Mouse (Mus musculus) gastrocnemius, postnatal 25 days (tissue): Measurements from ENCODE around the gene Suco. TPM values are rescaled to one million over a fixed set of nuclear protein-coding genes. Genes with fewer than 3 reads are reported as not detected.

Source experiments
- DNase-seq: peaks from one replicate; pipeline ENCODE4 v3.0.0; 2022
- total RNA-seq, 2 experiments: library from RNA; stranded (reverse); gene quantifications; 1 replicate in 1 of 2; 2 replicates in 1 of 2; pipeline ENCODE4 v1.2.3; 2021

Suco gene
- total RNA-seq, 2 experiments from 2014 or later: 7.6 to 8.5 TPM

DNA sequence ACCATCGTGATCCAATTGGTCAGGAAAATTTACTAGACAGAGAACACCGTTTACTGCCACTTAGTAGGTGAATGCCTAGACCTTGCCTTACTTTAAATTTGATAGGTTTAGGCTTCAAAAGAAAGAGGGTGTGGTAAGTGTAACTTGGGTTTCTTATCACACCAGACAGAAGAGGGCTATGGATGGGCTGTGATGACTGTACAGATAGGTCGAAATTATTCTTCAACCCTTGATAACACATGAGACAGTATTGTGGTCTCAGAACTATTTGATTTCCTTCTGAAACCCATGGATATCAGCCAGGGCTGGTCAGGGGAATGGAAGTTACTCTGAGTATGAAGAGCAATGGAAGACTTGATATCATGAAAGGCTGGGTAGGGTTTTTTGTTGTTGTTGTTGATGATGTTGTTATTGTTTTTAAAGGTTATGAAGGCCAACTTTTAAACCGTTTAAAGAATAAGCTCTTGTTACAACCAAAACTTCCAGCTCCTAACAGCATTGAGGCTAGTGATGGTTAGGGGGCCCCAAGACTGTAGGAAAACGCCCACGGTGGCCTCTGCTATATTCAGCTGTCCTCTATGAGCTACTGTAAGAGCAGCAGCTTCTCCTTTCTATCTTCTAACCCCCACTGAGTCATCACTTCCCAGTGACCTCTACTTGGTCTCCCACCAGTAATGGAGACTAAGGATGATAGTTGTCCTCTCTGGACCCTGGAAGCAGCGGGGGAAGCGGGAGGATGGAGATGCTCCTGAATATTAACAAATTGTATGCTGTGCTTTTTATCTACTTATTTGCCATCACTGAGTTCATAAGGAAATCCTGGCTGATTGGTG lies 84.4 kb downstream of the Suco start:
- no peak for DNase-seq

DNA sequence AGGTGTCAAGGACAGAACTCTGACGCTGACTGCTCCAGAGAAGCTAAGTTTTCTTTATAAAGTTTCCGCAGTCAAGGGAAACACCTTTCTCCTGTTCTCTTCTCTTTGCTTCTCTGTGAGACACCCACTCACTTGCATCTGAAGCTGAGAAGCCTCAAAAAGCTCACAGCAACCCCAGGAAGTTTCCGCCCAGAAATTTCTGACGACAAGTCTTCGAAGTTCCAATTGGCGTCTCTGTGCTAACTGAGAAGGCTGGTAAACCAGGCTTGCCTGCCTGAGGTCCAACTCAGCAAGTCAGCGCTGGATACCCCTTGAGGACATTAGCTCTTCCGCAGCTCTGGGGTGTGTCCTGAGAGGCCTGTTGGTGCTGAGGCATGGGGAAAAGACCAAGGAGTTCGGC lies 88.1 kb downstream of the Suco start, which contains the start of gene Fasl:
Fasl (minus strand) TSS at position 157 of the 400 bp plus-strand sequence.
- no peak for DNase-seq

DNA sequence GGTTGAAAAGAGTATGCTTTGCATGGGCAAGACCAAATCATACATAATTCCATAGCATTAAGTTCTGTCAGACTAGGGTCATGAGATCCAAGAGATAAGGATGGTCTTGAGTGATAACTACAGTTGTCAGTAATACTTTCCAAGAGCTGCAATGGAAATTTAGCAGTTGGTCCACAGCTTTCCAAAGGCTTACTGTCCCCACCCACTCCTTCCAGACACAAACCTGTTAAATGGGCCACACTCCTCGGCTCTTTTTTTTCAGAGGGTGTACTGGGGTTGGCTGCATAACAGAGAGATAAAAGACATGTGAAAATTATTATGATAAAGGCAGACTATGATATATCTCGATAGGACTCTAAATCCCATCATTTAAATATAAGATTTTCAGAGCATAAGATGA lies 93.8 kb downstream of the Suco start:
- no peak for DNase-seq

DNA sequence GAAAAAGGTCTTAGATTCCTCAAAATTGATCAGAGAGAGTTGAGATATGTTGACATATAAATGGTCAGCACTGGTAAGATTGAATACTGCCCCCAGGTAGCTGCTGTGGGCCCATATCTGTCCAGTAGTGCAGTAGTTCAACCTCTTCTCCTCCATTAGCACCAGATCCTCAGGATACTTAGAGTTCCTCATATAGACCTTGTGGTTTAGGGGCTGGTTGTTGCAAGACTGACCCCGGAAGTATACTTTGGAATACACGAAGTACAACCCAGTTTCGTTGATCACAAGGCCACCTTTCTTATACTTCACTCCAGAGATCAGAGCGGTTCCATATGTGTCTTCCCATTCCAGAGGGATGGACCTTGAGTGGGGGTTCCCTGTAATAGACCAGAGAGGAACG lies 94.9 kb downstream of the Suco start:
- DNase-seq: no peak

DNA sequence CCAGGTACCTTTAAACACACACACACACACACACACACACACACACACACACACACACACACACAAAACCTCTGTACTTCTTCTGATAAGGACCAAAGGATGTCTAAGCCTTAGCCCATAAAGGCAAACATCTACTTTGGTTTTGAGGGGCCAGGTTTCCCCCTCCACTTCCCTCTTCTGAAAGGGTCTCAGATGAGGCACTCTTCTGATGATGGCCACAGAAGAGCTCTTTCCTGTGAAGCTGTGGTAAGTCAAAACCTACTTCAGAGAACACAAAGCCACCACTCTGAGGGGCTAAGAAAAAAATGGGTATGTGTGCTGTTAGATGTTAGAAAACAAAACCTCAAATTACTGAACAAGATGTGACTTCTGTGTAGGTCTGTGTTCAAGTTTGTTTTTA lies 97.4 kb downstream of the Suco start:
- DNase-seq: no peak

GRCm38 (mm10) chr1:161775151-161775550 lies 101.3 kb downstream of the Suco start:
- DNase-seq: no peak

- no peak for DNase-seq
Measured at GRCm38 (mm10) chr1:161771293-161771692, 105.2 kb downstream of the Suco start.

DNA sequence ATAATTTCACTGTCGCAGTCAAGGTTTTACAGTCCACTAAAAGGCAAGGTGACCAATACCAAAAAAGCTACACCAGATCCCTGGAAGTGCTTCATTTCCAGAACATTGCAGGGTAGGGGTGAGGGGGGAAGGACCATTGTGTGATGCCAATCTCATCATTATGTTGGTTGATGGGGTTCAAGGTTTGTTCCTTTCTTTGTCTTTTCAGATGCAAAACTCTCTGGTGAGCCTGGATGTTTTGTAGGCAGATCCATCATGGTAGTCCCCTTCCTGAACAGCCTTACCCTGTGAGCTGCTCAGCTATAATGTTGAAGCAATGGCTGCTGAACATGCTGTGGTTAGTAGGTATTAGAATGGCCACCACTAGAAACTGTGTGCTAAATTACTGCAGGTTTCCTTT lies 107.2 kb downstream of the Suco start:
- no peak for DNase-seq

DNA sequence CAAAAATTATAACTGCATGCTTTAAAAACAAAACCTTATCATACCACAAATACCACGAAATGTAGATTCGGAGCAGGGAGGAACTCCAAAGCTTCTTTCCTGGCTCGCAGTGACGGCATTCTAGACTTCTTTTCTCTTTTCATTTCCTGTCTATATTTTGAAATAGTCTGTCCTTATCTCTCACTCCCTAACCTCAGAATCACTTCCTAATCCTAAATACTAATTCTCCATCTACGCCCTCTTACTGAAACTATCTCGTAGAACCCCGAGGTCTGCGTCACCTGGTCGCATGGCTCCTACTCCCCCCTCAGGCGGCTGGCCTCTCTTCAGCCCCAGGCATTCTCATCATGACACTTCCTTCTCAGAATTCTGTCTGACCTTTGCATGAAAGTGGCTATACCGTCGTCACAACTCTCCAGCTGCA lies 109.4 kb downstream of the Suco start:
- DNase-seq: no peak

GRCm38 (mm10) chr1:161766656-161767055 lies 109.8 kb downstream of the Suco start:
- peak; percentile 12 for DNase-seq

Other genes starting within 250 kb of the Suco start
- gene Fasl, start 88.2 kb downstream of the Suco start, total RNA-seq: not detected
- gene Pigc, start 92.5 kb upstream of the Suco start, total RNA-seq: 10 to 100 TPM; 15.1 to 16.4 TPM
- gene 4930558K02Rik, start 103.0 kb upstream of the Suco start, total RNA-seq: not detected